Mouse (Mus musculus): ENCODE measurements around the gene Esr1.

The Esr1 gene

DNA sequence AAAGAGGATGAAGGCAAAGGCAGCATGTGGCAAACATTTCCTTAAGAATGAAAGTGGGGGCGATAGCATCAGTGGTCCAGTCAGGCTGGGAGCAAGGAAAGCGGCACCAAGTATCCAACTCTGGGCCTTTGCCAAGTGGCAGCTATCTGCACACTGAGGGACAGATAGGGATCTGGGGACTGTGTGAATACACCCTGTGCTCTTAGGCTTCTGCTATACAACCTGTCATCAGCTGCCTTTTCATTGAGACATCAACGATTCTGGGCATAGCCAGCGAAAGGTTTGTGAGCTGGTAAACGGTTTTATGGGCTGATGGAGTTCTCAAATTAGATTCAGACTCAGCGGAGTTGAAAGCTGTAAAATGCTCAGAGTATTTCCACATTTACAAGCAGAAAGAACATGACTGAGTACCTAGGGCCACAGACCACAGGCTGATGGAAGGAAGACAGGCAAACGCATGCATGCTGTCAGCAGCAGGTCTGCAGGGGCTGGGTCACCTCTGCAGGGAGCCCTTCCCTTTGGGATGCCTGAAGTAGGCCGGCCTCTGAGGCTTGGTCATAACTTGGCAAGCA, 397.5 kb downstream of the Esr1 start:
- DNase-seq = peak in 1 of 2 experiments; percentile 20

DNA sequence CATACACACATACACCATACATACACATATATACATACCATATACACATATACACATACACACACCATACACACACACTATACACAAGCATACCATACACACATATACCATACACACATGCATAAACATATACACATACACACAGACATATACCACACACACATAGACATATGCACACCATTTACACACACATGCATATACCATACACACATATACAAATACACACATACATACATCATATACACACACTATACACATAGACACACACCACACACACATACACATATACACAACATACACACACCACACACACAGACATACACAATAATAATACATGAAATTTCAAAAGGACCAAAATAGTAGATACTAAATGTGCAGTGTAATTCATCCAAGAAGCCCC, 400.6 kb downstream of the Esr1 start:
- no peak for DNase-seq

DNA sequence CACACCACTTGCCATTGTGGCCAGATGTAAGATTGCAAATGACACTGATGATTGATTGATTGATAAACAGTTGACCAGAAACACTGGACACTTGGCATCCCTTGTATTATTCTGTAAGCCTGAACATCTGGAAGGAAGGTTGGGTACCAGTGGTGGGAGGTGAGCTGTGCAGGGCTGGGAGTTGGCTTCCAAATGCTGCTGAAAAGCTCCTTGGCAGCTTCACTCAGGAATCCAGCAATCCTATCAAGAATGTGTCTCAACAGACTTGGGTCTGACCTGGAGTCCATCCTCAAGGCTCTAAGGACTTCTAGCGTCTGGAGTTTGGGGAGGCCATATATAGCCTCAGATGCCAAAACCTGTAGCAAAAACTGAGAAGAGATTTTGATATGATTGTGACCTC, 403.6 kb downstream of the Esr1 start:
- no peak for DNase-seq

DNA sequence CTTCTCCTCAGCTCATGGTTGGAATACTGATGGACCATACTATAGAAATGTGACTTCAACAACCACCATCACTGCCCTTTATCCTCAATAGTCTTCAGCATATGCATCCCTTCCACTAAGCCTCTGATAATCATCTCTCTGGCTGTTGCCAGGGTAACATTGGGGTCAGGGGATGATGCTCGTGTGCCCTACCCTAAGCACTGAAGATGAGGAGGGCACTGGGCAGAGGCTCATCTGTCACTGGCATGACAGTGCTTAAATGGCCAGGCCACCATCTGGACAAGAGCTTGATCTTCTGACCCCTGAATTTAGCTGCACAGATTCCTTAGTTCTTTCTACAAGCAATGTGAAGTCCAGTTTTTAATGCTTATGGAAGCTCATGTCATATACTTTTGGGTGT, 405.8 kb downstream of the Esr1 start:
- DNase-seq = peak in 1 of 2 experiments; percentile 8

DNA sequence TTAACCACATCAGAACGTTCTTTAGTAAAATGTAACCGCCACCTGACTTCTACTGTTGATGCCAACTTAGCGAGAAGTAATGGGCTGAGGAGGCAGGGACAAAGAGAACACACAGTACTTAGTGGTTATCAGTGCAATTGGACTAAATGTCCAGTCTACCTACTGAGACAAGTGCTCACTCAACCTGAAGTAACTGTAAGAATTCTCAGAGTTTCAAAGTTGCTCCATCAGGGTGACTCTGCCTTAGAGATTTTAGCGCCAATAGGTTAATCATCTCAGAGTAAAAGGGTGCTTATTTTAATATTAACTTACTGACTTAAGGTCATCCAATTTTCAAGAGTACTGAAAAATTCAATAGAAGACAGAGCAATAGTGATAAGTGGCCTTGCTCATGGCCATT, 414.5 kb downstream of the Esr1 start:
- no peak for DNase-seq

DNA sequence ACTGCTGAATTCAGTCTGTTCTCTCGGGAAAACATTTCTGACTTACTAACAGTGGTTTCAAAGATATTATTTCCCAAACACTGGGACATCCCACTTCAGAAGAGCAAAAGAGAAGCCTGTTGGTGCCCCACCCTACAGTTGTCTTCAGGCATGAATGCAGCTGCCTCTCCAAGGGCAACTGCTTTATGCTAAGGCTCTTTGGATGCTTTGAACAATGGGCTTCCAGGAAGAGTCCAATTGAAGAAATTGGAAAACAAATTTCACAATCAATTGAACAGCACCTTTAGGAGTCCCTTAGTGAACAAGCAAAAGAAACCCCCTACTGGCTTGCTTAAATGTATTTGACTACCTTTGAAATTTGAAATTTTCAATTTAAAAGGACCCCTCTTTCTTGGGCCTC, 415.8 kb downstream of the Esr1 start:
- no peak for DNase-seq

DNA sequence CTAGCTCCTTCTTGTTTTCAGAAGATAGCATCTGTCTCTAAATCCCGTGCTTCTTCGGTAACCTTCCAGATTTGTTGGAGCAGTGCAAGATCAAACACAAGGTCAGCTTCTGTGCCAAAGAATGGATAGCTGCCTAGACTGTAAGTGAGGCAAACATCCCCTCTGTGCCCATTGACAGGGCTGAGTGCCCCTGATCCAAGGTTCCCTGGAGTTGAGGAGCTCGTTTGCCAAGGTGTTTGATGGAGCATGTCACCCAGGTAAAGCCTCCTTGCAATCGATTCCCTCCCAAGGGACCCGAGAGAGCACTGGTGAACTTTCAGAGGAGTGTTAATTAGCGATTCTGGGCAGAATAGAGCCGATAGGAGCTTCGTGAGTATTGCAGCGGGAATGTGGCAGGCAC, 416.9 kb downstream of the Esr1 start:
- no peak for DNase-seq

DNA sequence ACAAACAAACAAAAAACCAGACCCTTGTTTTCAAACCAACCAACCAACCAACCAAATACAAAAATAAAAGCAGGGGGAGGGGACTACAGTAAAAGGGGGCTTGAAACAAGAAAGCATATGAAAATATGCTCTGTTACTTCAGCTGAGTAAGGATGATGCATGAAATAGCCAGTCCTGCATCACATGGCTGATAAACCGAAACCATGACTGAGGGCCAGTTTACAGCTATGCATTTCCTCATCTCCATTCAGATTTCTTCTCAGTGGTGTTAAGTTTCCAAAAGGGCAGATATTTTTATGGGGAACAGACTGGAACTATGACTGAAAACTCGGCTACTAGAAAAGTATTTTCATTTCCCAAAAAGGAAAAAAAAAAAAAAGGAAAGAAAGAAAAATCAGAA, 417.8 kb downstream of the Esr1 start:
- no peak for DNase-seq

DNA sequence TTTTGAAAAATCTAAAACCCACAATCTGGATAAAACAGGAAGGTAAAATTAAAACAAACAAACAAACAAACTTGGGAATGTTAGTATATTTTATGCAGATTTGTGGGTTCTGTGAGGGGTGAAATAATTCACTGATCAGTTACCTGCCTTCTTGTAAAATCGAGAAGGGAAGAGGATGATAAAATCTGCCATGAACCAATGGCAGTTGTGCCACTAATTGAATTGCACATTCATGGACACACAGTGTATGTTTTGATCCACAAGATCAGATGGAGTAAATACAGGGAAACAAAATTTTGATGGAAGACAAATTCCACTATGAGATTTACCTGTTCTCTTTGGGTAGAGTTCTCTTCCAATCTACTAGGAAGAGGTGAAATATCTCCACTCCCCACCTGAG, 418.5 kb downstream of the Esr1 start:
- no peak for DNase-seq

DNA sequence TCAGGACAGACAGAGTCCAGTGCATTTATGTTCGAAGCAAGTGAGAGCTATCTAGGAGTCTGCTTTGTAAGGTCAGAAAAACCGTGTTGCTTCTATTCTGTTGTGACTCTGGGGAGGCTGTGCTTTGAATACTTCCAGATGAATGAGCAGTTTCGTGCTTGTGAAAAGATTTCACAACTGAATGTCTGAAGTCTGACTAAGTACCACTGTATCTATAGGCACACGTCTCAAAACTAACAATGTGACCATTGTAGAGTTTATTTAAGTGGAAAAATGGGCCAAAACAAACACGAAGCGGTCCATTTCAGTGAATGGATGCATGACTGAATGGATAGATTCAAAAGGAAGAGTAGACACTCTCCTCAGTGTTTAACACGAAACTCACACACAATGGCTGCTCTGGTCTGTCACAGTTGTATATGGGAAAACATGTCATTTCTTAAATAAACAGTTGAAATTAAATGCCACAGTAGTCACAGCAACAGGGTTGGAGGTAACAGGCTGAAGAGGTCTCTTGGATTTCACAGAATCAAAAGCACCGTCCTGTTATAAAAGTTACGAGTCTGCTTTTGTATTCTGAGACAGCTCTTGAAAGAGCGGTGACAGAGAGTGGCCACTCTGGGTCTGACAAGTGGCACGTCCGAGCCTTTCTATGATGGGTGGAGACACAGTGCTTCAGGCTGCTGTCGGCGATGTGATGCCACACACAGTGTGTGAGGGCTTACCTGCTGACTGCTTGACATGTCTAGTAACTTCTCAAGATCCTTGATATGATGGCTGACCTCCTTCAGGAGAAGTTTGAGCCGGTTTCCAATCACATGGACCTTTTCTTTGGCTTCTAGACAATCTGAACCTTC, 421.0 kb downstream of the Esr1 start:
- DNase-seq = no peak

DNA sequence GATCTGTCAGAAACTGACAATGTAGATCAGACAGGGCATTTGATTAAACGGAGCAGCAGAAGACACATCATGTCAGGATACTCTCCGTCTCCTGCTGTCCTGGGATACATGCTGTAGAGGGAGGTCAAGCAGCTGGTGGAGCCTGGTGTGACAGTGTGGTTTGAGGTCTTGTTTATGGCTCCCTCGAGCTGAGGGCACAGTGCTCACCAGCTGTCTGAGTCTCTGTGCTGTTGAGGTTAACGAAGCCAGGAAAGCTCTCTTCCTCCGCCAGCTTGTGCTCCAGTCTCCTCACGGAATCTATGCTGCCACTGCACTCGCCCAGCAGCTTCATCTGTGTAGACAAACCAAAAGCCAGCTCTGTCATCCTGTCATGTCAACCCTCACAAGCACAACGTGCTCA, 429.9 kb downstream of the Esr1 start:
- DNase-seq = no peak

DNA sequence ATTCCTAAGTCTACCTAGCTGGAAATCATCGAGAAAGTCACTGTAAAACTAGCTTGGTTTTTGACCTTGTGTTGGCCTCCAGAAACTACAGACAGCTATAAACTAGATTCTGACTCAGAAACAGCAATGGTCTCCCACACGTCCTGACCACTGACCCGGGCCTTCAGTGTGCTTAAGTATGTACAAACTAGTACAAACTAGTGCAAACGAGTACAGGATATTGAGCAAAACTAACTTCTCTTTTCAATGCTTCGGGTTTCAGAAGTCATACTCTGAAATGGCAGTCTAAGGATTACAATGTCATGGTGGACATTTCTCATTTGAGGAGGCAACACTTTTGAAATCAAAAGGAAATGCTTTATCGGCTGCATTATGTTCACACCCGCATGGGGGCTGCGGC, 433.1 kb downstream of the Esr1 start:
- DNase-seq = no peak

DNA sequence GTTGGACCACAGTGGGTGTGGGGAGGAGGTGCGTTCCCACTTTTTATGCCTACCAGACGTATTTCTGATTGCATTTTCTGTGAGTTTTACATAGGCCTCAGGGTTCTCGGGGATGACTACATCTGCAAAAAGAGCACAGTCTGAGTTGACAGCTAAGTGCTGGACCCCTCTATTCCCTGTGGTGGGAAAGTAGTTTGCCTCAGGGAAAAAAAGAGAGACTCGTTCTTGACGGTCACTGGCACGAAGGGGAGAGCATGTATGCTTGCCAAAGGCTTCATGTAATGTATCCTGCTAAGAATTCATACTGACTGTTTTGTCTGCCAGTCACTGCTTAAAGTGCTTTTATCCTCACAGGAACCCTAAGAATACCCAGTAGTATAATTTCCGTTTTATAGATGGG, 433.8 kb downstream of the Esr1 start:
- no peak for DNase-seq

DNA sequence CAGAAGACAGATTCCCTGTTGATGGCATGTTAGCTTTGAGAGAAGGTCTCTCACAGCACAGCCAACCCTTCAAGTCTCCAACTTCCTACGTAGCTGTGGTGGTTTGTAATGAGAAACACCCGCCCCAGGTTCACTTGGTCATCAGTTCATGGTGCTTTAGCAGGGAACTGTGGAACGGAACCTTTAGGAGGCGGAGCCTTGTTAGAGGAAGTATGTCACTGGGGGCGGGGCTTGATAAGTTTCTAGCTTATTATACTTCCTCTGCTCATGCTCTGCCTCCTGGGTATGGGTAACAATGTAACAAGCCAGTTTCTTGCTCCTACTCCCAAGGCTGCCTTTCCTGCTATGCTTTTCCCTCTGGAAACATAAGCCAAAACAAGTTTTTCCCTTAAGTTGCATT, 434.3 kb downstream of the Esr1 start:
- no peak for DNase-seq
